Mouse (Mus musculus) neural tube, embryonic 14.5 days (tissue): ENCODE data around the gene Crhr1. TPM values are rescaled to one million over a fixed set of nuclear protein-coding genes. Genes with fewer than 3 reads are reported as not detected.
A peak's percentile ranks its signal among the peaks of the same experiment; 100 is the strongest.

Source experiments
- ATAC-seq: fragments of 200-750 bp; cut with Nextera tagmentation; 2 replicates; pipeline ENCODE4 v1.8.0; 2017; ENCODE audit warnings: low read depth, mild to moderate bottlenecking, moderate TSS enrichment, moderate library complexity
- H3K27ac ChIP-seq: fragments of 300-500 bp; sonication (generic); 2 replicates; pipeline ENCODE4 v1.5.1; 2014; ENCODE audit warnings: low read depth, mild to moderate bottlenecking, control low read depth, low read length, moderate library complexity, mixed read lengths
- H3K27me3 ChIP-seq: fragments of 300-500 bp; sonication (generic); 2 replicates; pipeline ENCODE4 v1.6.1; 2014; ENCODE audit warnings: low read length; ENCODE audit not compliant: control insufficient read depth, insufficient read depth
- H3K36me3 ChIP-seq: fragments of 300-500 bp; sonication (generic); 2 replicates; pipeline ENCODE4 v1.6.1; 2014; ENCODE audit warnings: low read length, mixed read lengths; ENCODE audit not compliant: control insufficient read depth, insufficient read depth
- H3K4me1 ChIP-seq: fragments of 300-500 bp; sonication (generic); 2 replicates; pipeline ENCODE4 v1.6.1; 2014; ENCODE audit warnings: low read length; ENCODE audit not compliant: control insufficient read depth, insufficient read depth
- H3K4me2 ChIP-seq: fragments of 300-500 bp; sonication (generic); 2 replicates; pipeline ENCODE4 v1.6.1; 2014; ENCODE audit warnings: mild to moderate bottlenecking, low read depth, low read length, control low read depth
- H3K4me3 ChIP-seq: fragments of 300-500 bp; sonication (generic); 2 replicates; pipeline ENCODE4 v1.5.1; 2014; ENCODE audit warnings: low read depth, low read length, control low read depth, mixed read lengths
- H3K9ac ChIP-seq: fragments of 300-500 bp; sonication (generic); replicated peaks from 2 replicates; pipeline ENCODE4 v1.6.1; 2014; ENCODE audit warnings: low read depth, mild to moderate bottlenecking, control low read depth, low read length, mixed read lengths
- H3K9me3 ChIP-seq: fragments of 300-500 bp; sonication (generic); 2 replicates; pipeline ENCODE4 v1.6.1; 2016; ENCODE audit warnings: low read length; ENCODE audit not compliant: control insufficient read depth
- WGBS: fragments of 180-500 bp; shearing (Covaris S2); extraction: QIAGEN DNeasy Blood & Tissue Kit; methylation state at CpG from one replicate; pipeline ENCODE4 v1.1.7; 2014; 5-methylcytosine and 5-hydroxymethylcytosine counted together
- polyA plus RNA-seq: library from polyadenylated mRNA; unstranded; fragments of >200 nt; fragmentation: Nextera tagmentation; extraction: Ambion mirVana; gene quantifications from 2 replicates; pipeline ENCODE4 v1.2.1, GENCODE M21; 2014

The Crhr1 gene
- polyA plus RNA-seq, result 4.6 and 5.5 TPM in 2 replicates

DNA sequence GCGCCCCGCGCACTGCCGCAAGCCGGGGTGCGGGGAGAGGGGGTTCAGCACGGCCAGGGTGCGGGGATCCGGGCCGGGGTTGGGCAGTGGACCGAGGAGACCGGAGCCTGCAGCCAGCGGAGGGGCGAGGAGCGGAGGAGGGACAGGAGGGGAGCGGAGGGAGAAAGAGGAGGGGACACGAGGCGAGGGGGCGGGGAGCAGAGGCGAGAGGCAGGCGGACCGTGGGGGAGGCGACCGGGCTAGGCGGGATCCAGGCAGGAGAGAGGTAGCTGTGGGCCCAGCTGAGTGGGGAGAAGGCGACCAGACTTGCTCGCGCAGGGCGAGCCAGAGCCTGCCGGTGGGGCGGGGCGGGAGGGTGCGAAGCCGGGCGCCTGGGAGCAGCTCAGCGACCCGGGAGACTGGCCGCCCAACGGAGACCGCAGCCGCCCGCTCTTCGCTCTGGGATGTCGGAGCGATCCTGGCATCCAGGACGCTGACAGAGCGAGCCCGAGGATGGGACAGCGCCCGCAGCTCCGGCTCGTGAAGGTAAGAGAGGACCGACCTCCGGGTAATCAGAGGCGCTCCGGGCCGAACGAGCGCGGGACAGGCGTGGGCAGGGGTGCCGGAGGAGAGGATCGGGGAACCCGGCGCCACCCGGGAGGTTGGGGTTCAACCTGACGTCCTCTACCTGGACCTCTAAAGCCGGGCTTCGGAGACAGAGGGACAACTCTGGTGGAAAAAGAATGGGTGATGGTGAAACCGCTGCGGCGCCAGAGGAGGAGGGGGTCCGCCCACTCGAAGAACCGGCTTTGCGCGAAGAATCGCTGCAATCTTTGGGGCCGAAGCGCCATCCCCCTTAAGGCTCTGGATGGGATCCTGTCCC, at the start of gene Crhr1:
Crhr1 (plus strand) TSS at position 276 of the 862 bp plus-strand sequence.
- peaks cover 12% of the 10 kb centered on the region for H3K4me1 ChIP-seq
- peak within 1 kb of the TSS; percentile 48; the same call in 1 of the 2 replicates for H3K27ac ChIP-seq
- no peaks in the 10 kb centered on the region for H3K9me3 ChIP-seq
- peak within 1 kb of the TSS; percentile 78 for H3K9ac ChIP-seq
- no peaks in the 10 kb centered on the region for H3K36me3 ChIP-seq
- peaks cover 23% of the 10 kb centered on the region for H3K27me3 ChIP-seq
- ATAC-seq, result peak; percentile 82
- peak within 1 kb of the TSS; percentile 93 for H3K4me2 ChIP-seq
- peak within 1 kb of the TSS; percentile 61 for H3K4me3 ChIP-seq
- under 1% methylated on average over 57 of the region's 80 CpGs for WGBS

GRCm38 (mm10) chr11:104083248-104083647, 49.4 kb upstream of the Crhr1 start:
- WGBS, result 91% methylated on average over 7 of the region's 7 CpGs
- no peak overlapping the region for H3K4me2 ChIP-seq
- no peak overlapping the region for H3K27ac ChIP-seq
- no peaks in the 10 kb centered on the region for H3K36me3 ChIP-seq
- no peaks in the 10 kb centered on the region for H3K4me1 ChIP-seq
- ATAC-seq, result no peak
- H3K9me3 ChIP-seq, result no peaks in the 10 kb centered on the region
- H3K27me3 ChIP-seq, result no peaks in the 10 kb centered on the region
- no peak overlapping the region for H3K9ac ChIP-seq
- no peak overlapping the region for H3K4me3 ChIP-seq

DNA sequence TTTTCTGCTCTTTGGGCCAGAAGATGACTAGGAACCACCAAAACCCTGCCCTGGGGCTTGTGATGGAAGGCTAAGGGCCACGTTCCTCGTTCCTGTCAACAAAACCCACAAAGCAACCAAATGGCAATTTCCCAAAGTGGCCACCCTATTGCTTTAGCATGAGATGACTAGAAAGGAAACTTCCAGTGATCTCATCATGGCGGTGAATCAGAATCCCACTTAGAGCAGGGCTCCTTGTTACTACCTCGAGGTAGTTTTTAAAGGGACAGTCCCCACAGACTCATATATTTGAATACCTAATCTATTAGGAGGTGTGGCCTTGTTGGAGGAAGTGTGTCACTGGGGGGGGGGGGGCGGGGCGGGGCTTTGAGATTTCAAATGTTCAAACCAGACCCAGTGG, 48.9 kb upstream of the Crhr1 start:
- 81% methylated on average over 6 of the region's 6 CpGs for WGBS
- H3K4me3 ChIP-seq, result no peak overlapping the region
- H3K9me3 ChIP-seq, result no peaks in the 10 kb centered on the region
- no peaks in the 10 kb centered on the region for H3K4me1 ChIP-seq
- ATAC-seq, result no peak
- H3K27ac ChIP-seq, result no peak overlapping the region
- H3K27me3 ChIP-seq, result no peaks in the 10 kb centered on the region
- H3K9ac ChIP-seq, result no peak overlapping the region
- H3K36me3 ChIP-seq, result no peaks in the 10 kb centered on the region
- H3K4me2 ChIP-seq, result no peak overlapping the region

- H3K9ac ChIP-seq, result no peak overlapping the region
- no peak overlapping the region for H3K27ac ChIP-seq
- no peak overlapping the region for H3K4me2 ChIP-seq
- no peak for ATAC-seq
- no peaks in the 10 kb centered on the region for H3K36me3 ChIP-seq
- no peak overlapping the region for H3K4me3 ChIP-seq
- WGBS, result 48% methylated on average over 10 of the region's 10 CpGs
- H3K4me1 ChIP-seq, result no peaks in the 10 kb centered on the region
- no peaks in the 10 kb centered on the region for H3K9me3 ChIP-seq
- H3K27me3 ChIP-seq, result no peaks in the 10 kb centered on the region
Observed at GRCm38 (mm10) chr11:104088519-104088918, 44.1 kb upstream of the Crhr1 start.

- no peaks in the 10 kb centered on the region for H3K36me3 ChIP-seq
- no peaks in the 10 kb centered on the region for H3K4me1 ChIP-seq
- H3K4me2 ChIP-seq, result no peak overlapping the region
- H3K27me3 ChIP-seq, result no peaks in the 10 kb centered on the region
- H3K4me3 ChIP-seq, result no peak overlapping the region
- H3K9ac ChIP-seq, result no peak overlapping the region
- ATAC-seq, result no peak
- H3K9me3 ChIP-seq, result no peaks in the 10 kb centered on the region
- no peak overlapping the region for H3K27ac ChIP-seq
Observed at GRCm38 (mm10) chr11:104090769-104091168, 41.9 kb upstream of the Crhr1 start.

- no peaks in the 10 kb centered on the region for H3K9me3 ChIP-seq
- ATAC-seq, result no peak
- H3K27me3 ChIP-seq, result no peaks in the 10 kb centered on the region
- H3K36me3 ChIP-seq, result no peaks in the 10 kb centered on the region
- no peak overlapping the region for H3K27ac ChIP-seq
- no peak overlapping the region for H3K9ac ChIP-seq
- H3K4me1 ChIP-seq, result no peaks in the 10 kb centered on the region
- WGBS, result 79% methylated on average over 3 of the region's 3 CpGs
- no peak overlapping the region for H3K4me2 ChIP-seq
- no peak overlapping the region for H3K4me3 ChIP-seq
Observed at GRCm38 (mm10) chr11:104095151-104095550, 37.5 kb upstream of the Crhr1 start.

- no peak for ATAC-seq
- Histone ChIP-seq H3K4me2 (no peak overlapping the region), H3K4me1 (no peaks in the 10 kb centered on the region), H3K27me3 (no peaks in the 10 kb centered on the region), H3K9ac (no peak overlapping the region), H3K27ac (no peak overlapping the region), H3K4me3 (no peak overlapping the region), H3K36me3 (no peaks in the 10 kb centered on the region), H3K9me3 (no peaks in the 10 kb centered on the region)
- 75% methylated on average over 7 of the region's 7 CpGs for WGBS
Observed at GRCm38 (mm10) chr11:104096536-104096935, 36.1 kb upstream of the Crhr1 start.

DNA sequence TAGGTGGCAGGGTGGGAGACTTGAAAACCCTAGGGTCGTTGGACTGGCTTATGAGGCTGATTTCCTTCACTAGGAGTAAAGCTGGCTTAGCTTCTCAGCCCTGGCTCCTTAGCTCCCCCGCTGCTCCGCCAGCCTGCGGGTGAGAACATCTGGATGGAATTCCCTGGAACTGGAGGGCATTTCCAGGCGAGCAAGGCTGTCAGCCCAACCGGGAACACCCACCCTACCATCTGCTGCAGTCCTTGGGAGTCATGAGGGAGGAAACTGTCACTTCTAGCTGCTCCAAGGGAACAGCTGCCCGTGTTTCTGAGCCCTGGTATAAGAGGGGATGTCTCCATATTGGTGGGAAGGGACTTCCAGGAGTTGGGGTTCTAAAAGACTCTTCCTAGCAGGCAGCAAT, 33.1 kb upstream of the Crhr1 start:
- Histone ChIP-seq H3K36me3 (no peaks in the 10 kb centered on the region), H3K4me3 (no peak overlapping the region), H3K4me2 (no peak overlapping the region), H3K4me1 (no peaks in the 10 kb centered on the region), H3K9ac (no peak overlapping the region), H3K27me3 (no peaks in the 10 kb centered on the region), H3K9me3 (no peaks in the 10 kb centered on the region), H3K27ac (no peak overlapping the region)
- 28% methylated on average over 7 of the region's 7 CpGs for WGBS
- ATAC-seq, result no peak

DNA sequence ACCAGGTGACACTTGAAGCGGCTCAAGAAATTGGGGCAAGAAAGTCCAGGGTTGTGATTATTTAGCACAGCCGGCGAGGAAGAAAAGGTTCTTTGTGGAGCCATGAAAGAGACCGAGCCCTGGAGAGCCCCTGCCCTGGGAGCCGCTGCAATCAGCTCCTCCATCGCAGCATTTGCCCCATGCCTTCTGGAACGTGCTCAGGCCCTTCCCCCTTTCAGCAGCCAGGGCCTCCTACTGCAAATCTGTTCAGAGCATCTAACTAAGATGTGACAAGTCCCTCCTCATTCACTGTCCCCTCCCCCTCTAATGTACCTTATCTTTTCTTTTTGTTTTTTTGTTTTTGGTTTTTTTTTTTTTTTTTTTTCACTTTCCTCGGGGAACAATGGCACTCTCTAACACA, 30.0 kb upstream of the Crhr1 start:
- Histone ChIP-seq H3K9me3 (no peaks in the 10 kb centered on the region), H3K9ac (no peak overlapping the region), H3K36me3 (no peaks in the 10 kb centered on the region), H3K4me2 (no peak overlapping the region), H3K27me3 (no peaks in the 10 kb centered on the region), H3K4me1 (no peaks in the 10 kb centered on the region), H3K4me3 (no peak overlapping the region), H3K27ac (no peak overlapping the region)
- WGBS, result 11% methylated on average over 8 of the region's 8 CpGs
- no peak for ATAC-seq
